Mouse (Mus musculus) heart, adult 18-20 months (tissue): Measurements from ENCODE around the gene Lin7c. TPM values are rescaled to one million over a fixed set of nuclear protein-coding genes. Genes with fewer than 3 reads are reported as not detected.
"Not testable (repeated sequence)": the region's sequence is repeated elsewhere in the genome, so short reads cannot be mapped to it uniquely, and the experiment has no call there.

ENCODE experiments used
- DNase-seq, 2 experiments: peaks; one replicate each; pipeline ENCODE4 v3.0.0; 2021 to 2022; ENCODE audit warnings: mixed read lengths in 1 of 2
- long read RNA-seq, 2 experiments: library from polyadenylated mRNA; stranded (forward); transcript quantifications; one replicate each; pipeline ENCODE4 v2.0.0; 2021
- total RNA-seq, 2 experiments: library from RNA; stranded (reverse); gene quantifications; 2 replicates each; pipeline ENCODE4 v1.2.3; 2021

Gene Lin7c
- total RNA-seq = 10 to 100 TPM; 36.2 to 42.1 TPM
- long read RNA-seq, experiment 1, full-length matches to known transcripts = 21 of 23 reads
- long read RNA-seq, experiment 1, partial matches to known transcripts = 0 of 23 reads
- long read RNA-seq, experiment 1, other reads (novel, unspliced or antisense) = 2 of 23 reads
- long read RNA-seq, experiment 2, full-length matches to known transcripts = 12 of 16 reads
- long read RNA-seq, experiment 2, partial matches to known transcripts = 0 of 16 reads
- long read RNA-seq, experiment 2, other reads (novel, unspliced or antisense) = 4 of 16 reads

- peak; percentile 95 to 97 for DNase-seq
Measured at GRCm38 (mm10) chr2:109890597-109890996, at the start of gene Lin7c. Lin7c (plus strand) TSS chr2:109890853.

GRCm38 (mm10) chr2:109846401-109846800 is 44.3 kb upstream of the Lin7c start:
- no peak for DNase-seq

- no peak for DNase-seq
Measured at GRCm38 (mm10) chr2:109848305-109848704, 42.3 kb upstream of the Lin7c start.

- no peak for DNase-seq
Measured at GRCm38 (mm10) chr2:109848715-109849114, 41.9 kb upstream of the Lin7c start.

- DNase-seq = no peak
Measured at GRCm38 (mm10) chr2:109855601-109856000, 35.1 kb upstream of the Lin7c start.

- no peak for DNase-seq
Measured at GRCm38 (mm10) chr2:109859671-109860070, 31.0 kb upstream of the Lin7c start.

- DNase-seq = no peak
Measured at GRCm38 (mm10) chr2:109860832-109861231, 29.8 kb upstream of the Lin7c start.

- DNase-seq = not testable (repeated sequence)
Measured at GRCm38 (mm10) chr2:109879429-109879828, 11.2 kb upstream of the Lin7c start.

GRCm38 (mm10) chr2:109881111-109881510 is 9.5 kb upstream of the Lin7c start:
- no peak for DNase-seq

- no peak for DNase-seq
Measured at GRCm38 (mm10) chr2:109881625-109882024, 9.0 kb upstream of the Lin7c start.

- peak; percentile 35 to 47 for DNase-seq
Measured at GRCm38 (mm10) chr2:109884106-109884505, 6.5 kb upstream of the Lin7c start.

- DNase-seq = peak; percentile 58 to 69
Measured at GRCm38 (mm10) chr2:109884507-109884906, 6.1 kb upstream of the Lin7c start.

- no peak for DNase-seq
Measured at GRCm38 (mm10) chr2:109890068-109890467, 585 bp upstream of the Lin7c start.

- DNase-seq = peak in 1 of 2 experiments; percentile 64
Measured at GRCm38 (mm10) chr2:109891031-109891430, 378 bp downstream of the Lin7c start.

GRCm38 (mm10) chr2:109891471-109891870 is 818 bp downstream of the Lin7c start:
- no peak for DNase-seq

- no peak for DNase-seq
Measured at GRCm38 (mm10) chr2:109896311-109896710, 5.7 kb downstream of the Lin7c start.

- no peak for DNase-seq
Measured at GRCm38 (mm10) chr2:109902869-109903268, 12.2 kb downstream of the Lin7c start.

- peak; percentile 90 to 93 for DNase-seq
Measured at GRCm38 (mm10) chr2:109904171-109904821, 13.6 kb downstream of the Lin7c start.

- no peak for DNase-seq
Measured at GRCm38 (mm10) chr2:109909122-109909521, 18.5 kb downstream of the Lin7c start.

- no peak for DNase-seq
Measured at GRCm38 (mm10) chr2:109912216-109912615, 21.6 kb downstream of the Lin7c start.

- DNase-seq = no peak
Measured at GRCm38 (mm10) chr2:109912766-109913165, 22.1 kb downstream of the Lin7c start.

- DNase-seq = no peak
Measured at GRCm38 (mm10) chr2:109913241-109913640, 22.6 kb downstream of the Lin7c start.

- DNase-seq = no peak
Measured at GRCm38 (mm10) chr2:109914601-109915000, 23.9 kb downstream of the Lin7c start.
